Mouse (Mus musculus) hindbrain, embryonic 14.5 days (tissue): ENCODE results near the gene Tars. TPM values are rescaled to one million over a fixed set of nuclear protein-coding genes. Genes with fewer than 3 reads are reported as not detected.

Experiments used
- ATAC-seq: fragments of 200-750 bp; cut with Nextera tagmentation; 2 replicates; pipeline ENCODE4 v1.8.0; 2017; ENCODE audit warnings: moderate number of reproducible peaks, mild to moderate bottlenecking, moderate TSS enrichment, moderate library complexity; ENCODE audit not compliant: low FRiP score
- DNase-seq: peaks from one replicate; pipeline ENCODE4 v3.0.0-alpha.2; 2015; ENCODE audit warnings: low spot score
- H3K27ac ChIP-seq: fragments of 300-500 bp; sonication (generic); 2 replicates; pipeline ENCODE4 v1.5.1; 2014; ENCODE audit warnings: mild to moderate bottlenecking, moderate library complexity
- H3K27me3 ChIP-seq: fragments of 300-500 bp; sonication (generic); 2 replicates; pipeline ENCODE4 v1.6.1; 2014; ENCODE audit warnings: mild to moderate bottlenecking, low read length, mixed read lengths; ENCODE audit not compliant: control insufficient read depth, insufficient read depth
- H3K36me3 ChIP-seq: fragments of 300-500 bp; sonication (generic); replicated peaks from 2 replicates; pipeline ENCODE4 v1.6.1; 2014; ENCODE audit not compliant: control insufficient read depth, insufficient read depth
- H3K4me1 ChIP-seq: fragments of 300-500 bp; sonication (generic); replicated peaks from 2 replicates; pipeline ENCODE4 v1.6.1; 2014; ENCODE audit warnings: antibody characterized with exemption, low read length, mixed read lengths; ENCODE audit not compliant: control insufficient read depth, insufficient read depth
- H3K4me2 ChIP-seq: fragments of 300-500 bp; sonication (generic); replicated peaks from 2 replicates; pipeline ENCODE4 v1.6.1; 2014; ENCODE audit warnings: mild to moderate bottlenecking, moderate library complexity
- H3K4me3 ChIP-seq: fragments of 300-500 bp; sonication (generic); replicated peaks from 2 replicates; pipeline ENCODE4 v1.5.1; 2014; ENCODE audit warnings: mild to moderate bottlenecking, low read length
- H3K9ac ChIP-seq: fragments of 300-500 bp; sonication (generic); 2 replicates; pipeline ENCODE4 v1.6.1; 2014
- H3K9me3 ChIP-seq: fragments of 300-500 bp; sonication (generic); 2 replicates; pipeline ENCODE4 v1.6.1; 2016; ENCODE audit warnings: low read length; ENCODE audit not compliant: control insufficient read depth
- WGBS: fragments of 180-500 bp; shearing (Covaris S2); extraction: QIAGEN DNeasy Blood & Tissue Kit; methylation state at CpG from one replicate; pipeline ENCODE4 v1.1.7; 2014; 5-methylcytosine and 5-hydroxymethylcytosine counted together
- polyA plus RNA-seq: library from polyadenylated mRNA; unstranded; fragments of >200 nt; fragmentation: Nextera tagmentation; extraction: Ambion mirVana; gene quantifications from 2 replicates; pipeline ENCODE4 v1.2.1, GENCODE M21; 2014

The Tars gene
- 42.8 and 50.3 TPM in 2 replicates for polyA plus RNA-seq

- Histone ChIP-seq H3K9ac (peak within 1 kb of the TSS; percentile 65), H3K4me2 (peak within 1 kb of the TSS; percentile 79), H3K4me3 (peak within 1 kb of the TSS; percentile 49), H3K27ac (no peak within 1 kb of the TSS; the same call in 1 of the 2 replicates), H3K36me3 (peaks cover 20% of the 10 kb centered on the region), H3K4me1 (peaks cover 8% of the 10 kb centered on the region), H3K9me3 (no peaks in the 10 kb centered on the region), H3K27me3 (no peaks in the 10 kb centered on the region)
- peak; percentile 100 for ATAC-seq
- peak; percentile 97 for DNase-seq
- WGBS: under 1% methylated on average over 42 of the region's 42 CpGs
Observed at GRCm38 (mm10) chr15:11399356-11400067, at the start of gene Tars. Gene Tars (minus strand): TSS chr15:11399665.

- no peak overlapping the region for H3K9ac ChIP-seq
- H3K27me3 ChIP-seq: no peaks in the 10 kb centered on the region
- no peaks in the 10 kb centered on the region for H3K36me3 ChIP-seq
- DNase-seq (no peak), ATAC-seq (no peak)
- no peak overlapping the region for H3K4me2 ChIP-seq
- H3K4me1 ChIP-seq: no peaks in the 10 kb centered on the region
- H3K9me3 ChIP-seq: no peaks in the 10 kb centered on the region
- no peak overlapping the region for H3K27ac ChIP-seq
- 96% methylated on average over 4 of the region's 4 CpGs for WGBS
- H3K4me3 ChIP-seq: no peak overlapping the region
Observed at GRCm38 (mm10) chr15:11437361-11437760, 37.9 kb upstream of the Tars start.

- Histone ChIP-seq H3K4me1 (no peaks in the 10 kb centered on the region), H3K27me3 (no peaks in the 10 kb centered on the region), H3K27ac (no peak overlapping the region), H3K9ac (no peak overlapping the region), H3K4me3 (no peak overlapping the region), H3K9me3 (no peaks in the 10 kb centered on the region), H3K4me2 (no peak overlapping the region), H3K36me3 (no peaks in the 10 kb centered on the region)
- WGBS: 93% methylated on average over 15 of the region's 15 CpGs
- ATAC-seq (no peak), DNase-seq (no peak)
Observed at GRCm38 (mm10) chr15:11436709-11437280, 37.3 kb upstream of the Tars start.

GRCm38 (mm10) chr15:11426899-11427298 lies 27.4 kb upstream of the Tars start:
- H3K4me3 ChIP-seq: no peak overlapping the region
- H3K9ac ChIP-seq: no peak overlapping the region
- no peak for DNase-seq
- no peaks in the 10 kb centered on the region for H3K36me3 ChIP-seq
- WGBS: 59% methylated on average over 2 of the region's 2 CpGs
- H3K4me2 ChIP-seq: no peak overlapping the region
- H3K4me1 ChIP-seq: no peaks in the 10 kb centered on the region
- no peak for ATAC-seq
- H3K27ac ChIP-seq: no peak overlapping the region
- H3K27me3 ChIP-seq: no peaks in the 10 kb centered on the region
- no peaks in the 10 kb centered on the region for H3K9me3 ChIP-seq

GRCm38 (mm10) chr15:11413484-11413883 lies 14.0 kb upstream of the Tars start:
- no peak overlapping the region for H3K27ac ChIP-seq
- 92% methylated on average over 1 of the region's 1 CpGs for whole genome bisulfite sequencing
- H3K4me1 ChIP-seq: no peaks in the 10 kb centered on the region
- DNase-seq (no peak), ATAC-seq (no peak)
- no peaks in the 10 kb centered on the region for H3K27me3 ChIP-seq
- H3K9me3 ChIP-seq: no peaks in the 10 kb centered on the region
- H3K4me2 ChIP-seq: no peak overlapping the region
- no peak overlapping the region for H3K9ac ChIP-seq
- H3K36me3 ChIP-seq: no peaks in the 10 kb centered on the region
- H3K4me3 ChIP-seq: no peak overlapping the region

GRCm38 (mm10) chr15:11412542-11412941 lies 13.1 kb upstream of the Tars start:
- ATAC-seq: no peak
- Histone ChIP-seq H3K36me3 (no peaks in the 10 kb centered on the region), H3K27me3 (no peaks in the 10 kb centered on the region), H3K4me3 (no peak overlapping the region), H3K4me2 (no peak overlapping the region), H3K9ac (no peak overlapping the region), H3K27ac (no peak overlapping the region), H3K9me3 (no peaks in the 10 kb centered on the region), H3K4me1 (no peaks in the 10 kb centered on the region)
- no peak for DNase-seq
- WGBS: 81% methylated on average over 2 of the region's 2 CpGs

GRCm38 (mm10) chr15:11411846-11412245 lies 12.4 kb upstream of the Tars start:
- ATAC-seq (no peak), DNase-seq (no peak)
- H3K36me3 ChIP-seq: no peaks in the 10 kb centered on the region
- no peak overlapping the region for H3K9ac ChIP-seq
- no peak overlapping the region for H3K4me3 ChIP-seq
- no peak overlapping the region for H3K27ac ChIP-seq
- WGBS: 88% methylated on average over 7 of the region's 7 CpGs
- no peaks in the 10 kb centered on the region for H3K4me1 ChIP-seq
- H3K4me2 ChIP-seq: no peak overlapping the region
- no peaks in the 10 kb centered on the region for H3K27me3 ChIP-seq
- no peaks in the 10 kb centered on the region for H3K9me3 ChIP-seq

GRCm38 (mm10) chr15:11408155-11408826 lies 8.8 kb upstream of the Tars start:
- no peak for ATAC-seq
- H3K4me2 ChIP-seq: no peak overlapping the region
- 44% methylated on average over 7 of the region's 7 CpGs for WGBS
- no peak overlapping the region for H3K4me3 ChIP-seq
- H3K36me3 ChIP-seq: no peaks in the 10 kb centered on the region
- no peak overlapping the region for H3K9ac ChIP-seq
- no peaks in the 10 kb centered on the region for H3K4me1 ChIP-seq
- H3K27ac ChIP-seq: no peak overlapping the region
- DNase-seq: peak; percentile 87
- H3K27me3 ChIP-seq: no peaks in the 10 kb centered on the region
- H3K9me3 ChIP-seq: no peaks in the 10 kb centered on the region

- WGBS: 12% methylated on average over 8 of the region's 8 CpGs
- Histone ChIP-seq H3K4me1 (no peaks in the 10 kb centered on the region), H3K4me3 (no peak overlapping the region), H3K27me3 (no peaks in the 10 kb centered on the region), H3K4me2 (no peak overlapping the region), H3K9me3 (no peaks in the 10 kb centered on the region), H3K36me3 (no peaks in the 10 kb centered on the region), H3K9ac (no peak overlapping the region), H3K27ac (no peak overlapping the region)
- ATAC-seq (peak; percentile 62; the same call in 1 of the 2 replicates), DNase-seq (peak; percentile 74)
Observed at GRCm38 (mm10) chr15:11407381-11407780, 7.9 kb upstream of the Tars start.
